Mouse (Mus musculus) lung, adult 2 months (tissue): Measurements from ENCODE around the gene V1ra8. TPM values are rescaled to one million over a fixed set of nuclear protein-coding genes. Genes with fewer than 3 reads are reported as not detected.
"Not testable (repeated sequence)": the region's sequence is repeated elsewhere in the genome, so short reads cannot be mapped to it uniquely, and the experiment has no call there.

Experiments
- DNase-seq: peaks from one replicate; pipeline ENCODE4 v3.0.0; 2022
- H3K4me1 ChIP-seq: fragments of 200-500 bp; 2 replicates; pipeline ENCODE4 v1.6.1; 2011; ENCODE audit warnings: low read length; ENCODE audit not compliant: control insufficient read depth, insufficient read depth
- H3K4me3 ChIP-seq: fragments of 200-500 bp; replicated peaks from 2 replicates; pipeline ENCODE3; 2011; ENCODE audit warnings: low read depth, mild to moderate bottlenecking, control low read depth, low read length; ENCODE audit errors: extremely low read depth
- CTCF ChIP-seq: fragments of 200-500 bp; IDR thresholded peaks from 2 replicates; pipeline ENCODE4 v1.5.1; 2011; ENCODE audit warnings: mild to moderate bottlenecking, low read length, control low read depth; ENCODE audit not compliant: insufficient read depth
- POLR2A ChIP-seq: fragments of 200-500 bp; IDR thresholded peaks from 2 replicates; pipeline ENCODE4 v1.6.1; 2011; ENCODE audit warnings: low read depth, mild to moderate bottlenecking, control low read depth, low read length, borderline replicate concordance; ENCODE audit errors: extremely low read depth
- WGBS: fragments of 180-500 bp; shearing (Covaris S2); methylation state at CpG from one replicate; pipeline ENCODE4 v1.1.7; 2018; 5-methylcytosine and 5-hydroxymethylcytosine counted together
- polyA plus RNA-seq: library from polyadenylated mRNA; depleted of rRNA; stranded (reverse); fragments of >200 nt; gene quantifications from 2 replicates; pipeline ENCODE4 v1.2.3, GENCODE M21; 2012; rRNA removed

The V1ra8 gene
- polyA plus RNA-seq: not detected in 2 replicates

GRCm38 (mm10) chr6:90202493-90202892 lies at the start of gene V1ra8:
V1ra8 (plus strand) TSS chr6:90202793.
- H3K4me3 ChIP-seq, DNase-seq, H3K4me1 ChIP-seq: not testable (repeated sequence)
- 72% methylated on average over 2 of the region's 2 CpGs for WGBS

- Histone ChIP-seq H3K4me1 (no peaks in the 10 kb centered on the region), H3K4me3 (no peak overlapping the region)
- WGBS: 72% methylated on average over 3 of the region's 3 CpGs
- TF ChIP-seq POLR2A (no peak), CTCF (no peak)
- no peak for DNase-seq
Observed at GRCm38 (mm10) chr6:90160139-90160538, 42.5 kb upstream of the V1ra8 start.

GRCm38 (mm10) chr6:90174508-90174907 lies 28.1 kb upstream of the V1ra8 start, which contains the start of gene Vmn1r52:
Vmn1r52 (plus strand) TSS chr6:90174808.
- no peak for DNase-seq
- WGBS: 53% methylated on average over 2 of the region's 2 CpGs
- Histone ChIP-seq H3K4me1 (no peaks in the 10 kb centered on the region), H3K4me3 (no peak within 1 kb of the TSS)
- TF ChIP-seq CTCF (no peak), POLR2A (no peak)

- no peak within 1 kb of the TSS for H3K4me3 ChIP-seq
- 84% methylated on average over 1 of the region's 1 CpGs for WGBS
- H3K4me1 ChIP-seq: no peaks in the 10 kb centered on the region
- DNase-seq: no peak
- TF ChIP-seq CTCF (no peak), POLR2A (no peak)
Observed at GRCm38 (mm10) chr6:90224338-90224737, 21.7 kb downstream of the V1ra8 start, which contains the start of gene Vmn1r53. Vmn1r53 (minus strand) TSS chr6:90224438.

GRCm38 (mm10) chr6:90232114-90232513 lies 29.5 kb downstream of the V1ra8 start:
- DNase-seq, H3K4me1 ChIP-seq, H3K4me3 ChIP-seq: not testable (repeated sequence)
- 82% methylated on average over 4 of the region's 4 CpGs for WGBS

GRCm38 (mm10) chr6:90232681-90233080 lies 30.1 kb downstream of the V1ra8 start:
- 67% methylated on average over 27 of the region's 27 CpGs for WGBS
- no peak for TF ChIP-seq POLR2A
- no peak for TF ChIP-seq CTCF
- Histone ChIP-seq H3K4me1 (no peaks in the 10 kb centered on the region), H3K4me3 (no peak overlapping the region)
- DNase-seq: no peak

GRCm38 (mm10) chr6:90244019-90244418 lies 41.4 kb downstream of the V1ra8 start:
- no peak for DNase-seq
- TF ChIP-seq POLR2A (no peak), CTCF (no peak)
- WGBS: 77% methylated on average over 3 of the region's 3 CpGs
- no peaks in the 10 kb centered on the region for H3K4me1 ChIP-seq
- H3K4me3 ChIP-seq: no peak overlapping the region

GRCm38 (mm10) chr6:90246000-90246399 lies 43.4 kb downstream of the V1ra8 start, which contains the start of gene Vmn1r54:
Vmn1r54 (plus strand) TSS chr6:90246300.
- 64% methylated on average over 1 of the region's 1 CpGs for WGBS
- TF ChIP-seq CTCF (no peak), POLR2A (no peak)
- no peaks in the 10 kb centered on the region for H3K4me1 ChIP-seq
- DNase-seq: no peak
- no peak within 1 kb of the TSS for H3K4me3 ChIP-seq

Other genes starting within 250 kb of the V1ra8 start
- gene Vmn1r46, start 233.5 kb upstream of the V1ra8 start, polyA plus RNA-seq: not detected in 2 replicates
- gene Vmn1r47, start 186.6 kb upstream of the V1ra8 start, polyA plus RNA-seq: not detected in 2 replicates
- not detected in 2 replicates for gene Vmn1r48, start 166.0 kb upstream of the V1ra8 start, polyA plus RNA-seq
- not detected in 2 replicates for gene Vmn1r49, start 124.3 kb upstream of the V1ra8 start, polyA plus RNA-seq
- not detected in 2 replicates for gene Vmn1r50, start 101.4 kb upstream of the V1ra8 start, polyA plus RNA-seq
- gene Vmn1r51, start 80.2 kb upstream of the V1ra8 start, polyA plus RNA-seq: not detected in 2 replicates
- not detected in 2 replicates for gene Vmn1r52, start 28.0 kb upstream of the V1ra8 start, polyA plus RNA-seq
- gene Vmn1r53, start 21.6 kb downstream of the V1ra8 start, polyA plus RNA-seq: 0.10 and 0.34 TPM in 2 replicates
- not detected in 2 replicates for gene Vmn1r54, start 43.5 kb downstream of the V1ra8 start, polyA plus RNA-seq
- not detected in 2 replicates for gene BC048671, start 98.4 kb downstream of the V1ra8 start, polyA plus RNA-seq
- gene Chst13, start 122.4 kb downstream of the V1ra8 start, polyA plus RNA-seq: 0.28 and 0.53 TPM in 2 replicates
- gene Uroc1, start 130.5 kb downstream of the V1ra8 start, polyA plus RNA-seq: 0.08 and 0.12 TPM in 2 replicates
- gene Zxdc, start 166.7 kb downstream of the V1ra8 start, polyA plus RNA-seq: 20.3 and 37.6 TPM in 2 replicates
- 5.6 and 8.0 TPM in 2 replicates for gene Cfap100, start 226.0 kb downstream of the V1ra8 start, polyA plus RNA-seq